Mouse (Mus musculus) gastrocnemius, adult 18-20 months (tissue): ENCODE data around the gene Efcab2. TPM values are rescaled to one million over a fixed set of nuclear protein-coding genes. Genes with fewer than 3 reads are reported as not detected.
A peak's percentile ranks its signal among the peaks of the same experiment; 100 is the strongest.

Experiments
- DNase-seq: peaks from one replicate; pipeline ENCODE4 v3.0.0; 2021; ENCODE audit warnings: low spot score
- microRNA-seq: library from miRNA; unstranded; fragments of <30 nt; microRNA quantifications from one replicate; pipeline ENCODE4 v1.2.0, GENCODE M21; 2021
- total RNA-seq, 2 experiments: library from RNA; stranded (reverse); gene quantifications; 2 replicates each; pipeline ENCODE4 v1.2.3; 2021

Gene Efcab2
- total RNA-seq, 2 experiments from 2014 or later: 12.5 to 14.0 TPM

- DNase-seq: peak; percentile 71
Observed at GRCm38 (mm10) chr1:178530301-178531078, 124.6 kb downstream of the Efcab2 start.

Small RNAs within 50 kb of the gene (microRNA-seq; reads per million reads assigned to microRNA genes)
- gene Gm27458: not detected

Other genes with a start within 250 kb of the Efcab2 start
- gene Desi2, start 218.7 kb upstream of the Efcab2 start, total RNA-seq: 10 to 100 TPM; 33.8 to 36.0 TPM
- gene Cox20, start 87.0 kb upstream of the Efcab2 start, total RNA-seq: 10 to 100 TPM; 43.1 to 45.2 TPM
- gene Hnrnpu, start 68.3 kb upstream of the Efcab2 start, total RNA-seq: 100 to 1,000 TPM; 101 to 152 TPM
- 1 to 10 TPM; 2.4 to 3.2 TPM for gene Kif26b, start 123.0 kb downstream of the Efcab2 start, total RNA-seq